Mouse (Mus musculus) cerebellum, adult 2 months (tissue): Measurements from ENCODE around the gene Frmpd4. TPM values are rescaled to one million over a fixed set of nuclear protein-coding genes. Genes with fewer than 3 reads are reported as not detected.

Experiments
- DNase-seq, 2 experiments: peaks; one replicate each; pipeline ENCODE4 v3.0.0; 2021
- H3K27ac ChIP-seq: fragments of 200-500 bp; 2 replicates; pipeline ENCODE4 v1.5.1; 2012; ENCODE audit warnings: low read length, control low read depth, inconsistent platforms; ENCODE audit not compliant: insufficient read depth
- H3K27me3 ChIP-seq: fragments of 200-500 bp; 2 replicates; pipeline ENCODE4 v1.6.1; 2012; ENCODE audit warnings: inconsistent platforms, mild to moderate bottlenecking, low read length, moderate library complexity; ENCODE audit not compliant: control insufficient read depth, insufficient read depth
- H3K4me1 ChIP-seq: fragments of 200-500 bp; 2 replicates; pipeline ENCODE4 v1.6.1; 2011; ENCODE audit warnings: low read length; ENCODE audit not compliant: control insufficient read depth, insufficient read depth
- H3K4me3 ChIP-seq: fragments of 200-500 bp; replicated peaks from 2 replicates; pipeline ENCODE3; 2011; ENCODE audit warnings: mild to moderate bottlenecking, low read depth, low read length, control low read depth; ENCODE audit not compliant: insufficient read depth
- CTCF ChIP-seq: fragments of 200-500 bp; IDR thresholded peaks from 2 replicates; pipeline ENCODE4 v1.5.1; 2011; ENCODE audit warnings: low read depth, mild to moderate bottlenecking, control low read depth, low read length, moderate library complexity, borderline replicate concordance; ENCODE audit not compliant: insufficient read depth
- POLR2A ChIP-seq: fragments of 200-500 bp; IDR thresholded peaks from 2 replicates; pipeline ENCODE4 v1.6.1; 2011; ENCODE audit warnings: low read length, control low read depth, borderline replicate concordance; ENCODE audit not compliant: insufficient read depth
- WGBS: fragments of 180-500 bp; shearing (Covaris S2); methylation state at CpG from one replicate; pipeline ENCODE4 v1.1.7; 2018; 5-methylcytosine and 5-hydroxymethylcytosine counted together
- polyA plus RNA-seq: library from polyadenylated mRNA; depleted of rRNA; stranded (reverse); fragments of >200 nt; gene quantifications from 2 replicates; pipeline ENCODE4 v1.2.3, GENCODE M21; 2012; rRNA removed

Gene Frmpd4
- polyA plus RNA-seq: 14.2 and 16.3 TPM in 2 replicates

DNA sequence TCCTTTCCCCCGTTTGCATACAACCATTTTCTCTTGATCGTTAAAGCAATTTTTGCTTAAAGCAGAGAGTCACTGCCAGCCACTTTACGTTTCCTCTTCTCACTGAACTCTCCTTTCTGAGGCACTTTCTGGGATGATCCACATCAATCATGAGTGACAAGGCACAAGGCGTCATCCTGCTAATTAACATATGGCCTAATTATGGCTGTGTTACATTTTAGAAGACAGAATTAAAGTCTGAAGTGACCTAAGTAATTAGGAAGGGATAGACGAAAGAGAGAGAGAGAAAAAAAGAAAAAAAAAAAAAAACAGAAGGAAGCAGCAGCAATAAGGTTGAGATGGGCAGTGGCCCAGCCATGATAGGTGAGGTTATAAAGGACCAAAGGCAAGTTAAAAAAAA lies at the start of gene Frmpd4:
TSS of gene Frmpd4 (minus strand) at position 101 of the 400 bp plus-strand sequence.
- 84% methylated on average over 5 of the region's 5 CpGs for WGBS
- Histone ChIP-seq H3K27ac (no peak within 1 kb of the TSS), H3K4me3 (no peak within 1 kb of the TSS), H3K4me1 (no peaks in the 10 kb centered on the region), H3K27me3 (no peaks in the 10 kb centered on the region)
- TF ChIP-seq POLR2A (no peak), CTCF (no peak)
- DNase-seq: no peak

- H3K27me3 ChIP-seq: no peaks in the 10 kb centered on the region
- H3K4me3 ChIP-seq: no peak overlapping the region
- H3K27ac ChIP-seq: no peak overlapping the region
- WGBS: 51% methylated on average over 5 of the region's 5 CpGs
- H3K4me1 ChIP-seq: no peaks in the 10 kb centered on the region
- no peak for DNase-seq
- TF ChIP-seq POLR2A (no peak), CTCF (no peak)
These were observed 18.2 kb upstream of the Frmpd4 start for GRCm38 (mm10) chrX:168595193-168595592.

- no peak for DNase-seq
- no peaks in the 10 kb centered on the region for H3K4me1 ChIP-seq
- H3K27me3 ChIP-seq: no peaks in the 10 kb centered on the region
- TF ChIP-seq CTCF (no peak), POLR2A (no peak)
- H3K4me3 ChIP-seq: no peak overlapping the region
- 40% methylated on average over 1 of the region's 1 CpGs for WGBS
- H3K27ac ChIP-seq: no peak overlapping the region
These were observed 7.3 kb upstream of the Frmpd4 start for GRCm38 (mm10) chrX:168584303-168584702.

DNA sequence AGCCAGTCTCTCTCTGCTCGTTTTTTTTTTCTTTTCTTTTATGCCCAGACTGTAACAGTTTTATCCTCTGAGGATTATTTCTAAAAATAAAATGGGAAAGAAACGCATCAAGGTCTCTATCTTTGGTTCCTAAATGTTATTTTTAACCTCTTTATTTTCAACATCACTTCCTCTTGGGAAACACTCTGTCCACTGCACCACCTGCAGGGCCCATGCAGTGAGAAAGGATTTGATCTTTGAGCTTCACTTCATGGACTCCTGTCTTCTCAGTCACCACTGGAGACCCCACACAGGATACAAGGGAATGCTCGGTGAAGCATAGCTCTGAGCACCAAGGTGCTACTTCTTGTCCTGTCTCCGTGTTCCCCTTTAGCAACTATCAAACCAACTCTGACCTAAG lies 5.2 kb downstream of the Frmpd4 start:
- H3K4me3 ChIP-seq: no peak overlapping the region
- H3K27me3 ChIP-seq: no peaks in the 10 kb centered on the region
- TF ChIP-seq CTCF: no peak
- no peak for TF ChIP-seq POLR2A
- WGBS: 66% methylated on average over 4 of the region's 4 CpGs
- no peak overlapping the region for H3K27ac ChIP-seq
- DNase-seq: no peak
- no peaks in the 10 kb centered on the region; the same call in 1 of the 2 replicates for H3K4me1 ChIP-seq

GRCm38 (mm10) chrX:168569231-168569630 lies 7.8 kb downstream of the Frmpd4 start:
- Histone ChIP-seq H3K27ac (no peak overlapping the region), H3K4me1 (no peaks in the 10 kb centered on the region; the same call in 1 of the 2 replicates), H3K27me3 (no peaks in the 10 kb centered on the region), H3K4me3 (no peak overlapping the region)
- TF ChIP-seq POLR2A (no peak), CTCF (no peak)
- peak; percentile 28 to 64 for DNase-seq
- WGBS: 34% methylated on average over 5 of the region's 5 CpGs

- 77% methylated on average over 1 of the region's 1 CpGs for WGBS
- H3K4me1 ChIP-seq: no peaks in the 10 kb centered on the region
- DNase-seq: no peak
- TF ChIP-seq POLR2A: no peak
- no peak for TF ChIP-seq CTCF
- no peak overlapping the region for H3K4me3 ChIP-seq
- no peak overlapping the region for H3K27ac ChIP-seq
- H3K27me3 ChIP-seq: no peaks in the 10 kb centered on the region
These were observed 71.8 kb downstream of the Frmpd4 start for GRCm38 (mm10) chrX:168505254-168505653.

DNA sequence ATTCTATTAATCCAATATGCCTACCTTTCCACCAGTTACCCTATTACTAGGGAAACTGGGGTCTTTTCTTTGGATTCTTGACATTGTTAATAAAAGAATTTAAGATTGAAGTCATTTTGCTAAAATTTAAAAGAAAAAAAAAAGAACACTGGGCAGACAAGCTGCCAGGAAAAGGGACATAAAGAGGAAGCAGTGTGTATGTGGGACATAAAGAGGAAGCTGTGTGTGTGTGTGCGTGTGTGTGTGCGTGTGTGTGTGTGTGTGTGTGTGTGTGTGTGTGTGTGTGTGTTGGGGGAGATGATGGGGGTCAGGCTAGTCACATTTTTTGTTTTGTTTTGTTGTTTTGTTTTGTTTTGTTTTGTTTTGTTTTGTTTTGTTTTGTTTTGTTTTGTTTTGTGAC lies 121.8 kb downstream of the Frmpd4 start:
- WGBS: 96% methylated on average over 2 of the region's 2 CpGs
- no peaks in the 10 kb centered on the region for H3K4me1 ChIP-seq
- TF ChIP-seq CTCF (no peak), POLR2A (no peak)
- H3K27me3 ChIP-seq: no peaks in the 10 kb centered on the region
- H3K27ac ChIP-seq: no peak overlapping the region
- no peak for DNase-seq
- H3K4me3 ChIP-seq: no peak overlapping the region

DNA sequence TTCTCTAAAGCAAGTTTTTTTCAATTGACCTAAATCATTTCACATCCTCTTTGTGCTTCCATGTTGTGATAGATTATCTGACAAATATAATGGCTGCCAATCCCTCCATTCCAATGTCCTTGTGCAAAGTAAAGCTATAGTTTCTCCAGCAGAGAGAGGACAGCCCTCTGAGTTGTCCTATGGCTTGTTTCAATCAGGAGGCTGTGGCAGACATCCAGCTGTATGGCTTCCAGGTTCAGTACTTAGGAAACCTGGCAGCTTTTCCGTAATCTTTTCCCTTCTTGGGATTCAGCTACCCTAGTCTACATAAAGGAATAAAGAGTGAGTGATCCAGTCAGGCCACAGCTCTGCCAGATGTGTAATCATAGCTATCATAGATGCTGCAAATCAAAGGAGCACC lies 145.8 kb downstream of the Frmpd4 start:
- no peak overlapping the region for H3K4me3 ChIP-seq
- WGBS: 27% methylated on average over 1 of the region's 1 CpGs
- DNase-seq: peak in 1 of 2 experiments; percentile 2
- H3K4me1 ChIP-seq: peaks cover 5% of the 10 kb centered on the region; the same call in 1 of the 2 replicates
- no peaks in the 10 kb centered on the region for H3K27me3 ChIP-seq
- no peak overlapping the region for H3K27ac ChIP-seq
- TF ChIP-seq CTCF (no peak), POLR2A (no peak)
